Mouse (Mus musculus) hindbrain, embryonic 11.5 days (tissue): ENCODE measurements around the gene Agxt2. TPM values are rescaled to one million over a fixed set of nuclear protein-coding genes. Genes with fewer than 3 reads are reported as not detected.

Experiments
- ATAC-seq: fragments of 200-750 bp; cut with Nextera tagmentation; 2 replicates; pipeline ENCODE4 v1.8.0; 2017; ENCODE audit warnings: mild to moderate bottlenecking, moderate TSS enrichment, moderate library complexity; ENCODE audit not compliant: low FRiP score
- DNase-seq: peaks from one replicate; pipeline ENCODE4 v3.0.0-alpha.2; 2015; ENCODE audit warnings: low spot score
- H3K27ac ChIP-seq: fragments of 300-500 bp; sonication (generic); 2 replicates; pipeline ENCODE4 v1.5.1; 2014; ENCODE audit warnings: mild to moderate bottlenecking, low read depth, low read length
- H3K27me3 ChIP-seq: fragments of 300-500 bp; sonication (generic); 2 replicates; pipeline ENCODE4 v1.6.1; 2014; ENCODE audit warnings: mild to moderate bottlenecking, low read length, moderate library complexity, mixed read lengths; ENCODE audit not compliant: control insufficient read depth, insufficient read depth
- H3K36me3 ChIP-seq: fragments of 300-500 bp; sonication (generic); 2 replicates; pipeline ENCODE4 v1.6.1; 2014; ENCODE audit warnings: mild to moderate bottlenecking, low read length, moderate library complexity, mixed read lengths; ENCODE audit not compliant: control insufficient read depth, insufficient read depth
- H3K4me1 ChIP-seq: fragments of 300-500 bp; sonication (generic); replicated peaks from 2 replicates; pipeline ENCODE4 v1.6.1; 2014; ENCODE audit warnings: low read length, mixed read lengths; ENCODE audit not compliant: control insufficient read depth, insufficient read depth
- H3K4me2 ChIP-seq: fragments of 300-500 bp; sonication (generic); replicated peaks from 2 replicates; pipeline ENCODE4 v1.6.1; 2014; ENCODE audit warnings: mild to moderate bottlenecking, low read depth, low read length
- H3K4me3 ChIP-seq: fragments of 300-500 bp; sonication (generic); 2 replicates; pipeline ENCODE4 v1.5.1; 2014; ENCODE audit warnings: low read depth, low read length
- H3K9ac ChIP-seq: fragments of 300-500 bp; sonication (generic); 2 replicates; pipeline ENCODE4 v1.6.1; 2014; ENCODE audit warnings: low read depth, low read length
- H3K9me3 ChIP-seq: fragments of 300-500 bp; sonication (generic); 2 replicates; pipeline ENCODE4 v1.6.1; 2016; ENCODE audit warnings: low read length; ENCODE audit not compliant: control insufficient read depth
- WGBS: fragments of 180-500 bp; shearing (Covaris S2); extraction: QIAGEN DNeasy Blood & Tissue Kit; methylation state at CpG from one replicate; pipeline ENCODE4 v1.1.7; 2014; 5-methylcytosine and 5-hydroxymethylcytosine counted together
- polyA plus RNA-seq: library from polyadenylated mRNA; unstranded; fragments of >200 nt; fragmentation: Nextera tagmentation; extraction: Ambion mirVana; gene quantifications from 2 replicates; pipeline ENCODE4 v1.2.1, GENCODE M21; 2014

Agxt2 gene
- polyA plus RNA-seq, 1 experiment from 2014 or later = not detected

- no peaks in the 10 kb centered on the region for H3K4me1 ChIP-seq
- ATAC-seq (no peak), DNase-seq (no peak)
- no peak overlapping the region for H3K4me2 ChIP-seq
- no peak overlapping the region for H3K4me3 ChIP-seq
- H3K36me3 ChIP-seq = no peaks in the 10 kb centered on the region
- no peak overlapping the region for H3K9ac ChIP-seq
- WGBS = 94% methylated on average over 2 of the region's 2 CpGs
- H3K9me3 ChIP-seq = no peaks in the 10 kb centered on the region
- H3K27me3 ChIP-seq = no peaks in the 10 kb centered on the region
- H3K27ac ChIP-seq = no peak overlapping the region
Observed at GRCm38 (mm10) chr15:10366331-10366730, 8.0 kb downstream of the Agxt2 start.

DNA sequence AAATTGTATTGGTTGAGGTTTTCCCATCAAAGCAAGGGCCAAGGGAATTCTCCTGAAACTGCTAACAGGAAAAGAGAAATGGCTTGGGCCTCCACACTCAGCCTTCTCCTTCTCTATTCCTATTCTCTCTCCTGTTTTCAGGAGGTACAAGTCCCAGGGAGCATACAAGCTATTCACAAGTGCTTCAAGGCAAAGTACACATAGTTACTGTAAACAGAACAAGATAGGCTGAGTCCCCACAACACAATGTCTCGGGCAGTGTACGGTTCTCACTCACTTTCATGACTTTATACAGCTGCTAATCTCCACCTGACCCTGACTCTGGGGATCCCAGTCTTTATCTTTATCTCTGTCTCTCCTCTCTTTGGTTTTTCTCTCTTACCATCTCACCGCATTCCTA, 17.1 kb downstream of the Agxt2 start:
- Histone ChIP-seq H3K9ac (no peak overlapping the region), H3K27me3 (no peaks in the 10 kb centered on the region), H3K27ac (no peak overlapping the region), H3K4me3 (no peak overlapping the region), H3K9me3 (no peaks in the 10 kb centered on the region), H3K4me1 (no peaks in the 10 kb centered on the region), H3K36me3 (no peaks in the 10 kb centered on the region), H3K4me2 (no peak overlapping the region)
- DNase-seq (no peak), ATAC-seq (no peak)
- WGBS = 82% methylated on average over 3 of the region's 3 CpGs

- WGBS = 90% methylated on average over 4 of the region's 4 CpGs
- Histone ChIP-seq H3K36me3 (no peaks in the 10 kb centered on the region), H3K9ac (no peak overlapping the region), H3K27ac (no peak overlapping the region), H3K4me1 (no peaks in the 10 kb centered on the region), H3K27me3 (no peaks in the 10 kb centered on the region), H3K4me3 (no peak overlapping the region), H3K9me3 (no peaks in the 10 kb centered on the region), H3K4me2 (no peak overlapping the region)
- DNase-seq = no peak
- no peak for ATAC-seq
Observed at GRCm38 (mm10) chr15:10378338-10378959, 20.1 kb downstream of the Agxt2 start.

GRCm38 (mm10) chr15:10379757-10380458, 21.6 kb downstream of the Agxt2 start:
- DNase-seq (no peak), ATAC-seq (no peak)
- 93% methylated on average over 3 of the region's 3 CpGs for WGBS
- no peak overlapping the region for H3K4me2 ChIP-seq
- H3K27me3 ChIP-seq = no peaks in the 10 kb centered on the region
- H3K27ac ChIP-seq = no peak overlapping the region
- H3K9ac ChIP-seq = no peak overlapping the region
- no peaks in the 10 kb centered on the region for H3K9me3 ChIP-seq
- H3K4me3 ChIP-seq = no peak overlapping the region
- no peaks in the 10 kb centered on the region for H3K4me1 ChIP-seq
- no peaks in the 10 kb centered on the region for H3K36me3 ChIP-seq

GRCm38 (mm10) chr15:10387263-10387662, 28.9 kb downstream of the Agxt2 start:
- no peaks in the 10 kb centered on the region for H3K9me3 ChIP-seq
- no peak overlapping the region for H3K27ac ChIP-seq
- H3K4me2 ChIP-seq = no peak overlapping the region
- 87% methylated on average over 2 of the region's 2 CpGs for WGBS
- no peaks in the 10 kb centered on the region for H3K36me3 ChIP-seq
- no peaks in the 10 kb centered on the region for H3K4me1 ChIP-seq
- ATAC-seq (no peak), DNase-seq (no peak)
- no peaks in the 10 kb centered on the region for H3K27me3 ChIP-seq
- H3K9ac ChIP-seq = no peak overlapping the region
- H3K4me3 ChIP-seq = no peak overlapping the region

GRCm38 (mm10) chr15:10399795-10400194, 41.5 kb downstream of the Agxt2 start:
- no peaks in the 10 kb centered on the region for H3K27me3 ChIP-seq
- H3K36me3 ChIP-seq = no peaks in the 10 kb centered on the region
- H3K9me3 ChIP-seq = no peaks in the 10 kb centered on the region
- DNase-seq = no peak
- WGBS = 59% methylated on average over 2 of the region's 2 CpGs
- no peaks in the 10 kb centered on the region for H3K4me1 ChIP-seq
- no peak overlapping the region for H3K4me2 ChIP-seq
- no peak overlapping the region for H3K27ac ChIP-seq
- H3K9ac ChIP-seq = no peak overlapping the region
- no peak overlapping the region for H3K4me3 ChIP-seq
- no peak for ATAC-seq

- Histone ChIP-seq H3K36me3 (no peaks in the 10 kb centered on the region), H3K9me3 (no peaks in the 10 kb centered on the region), H3K9ac (no peak overlapping the region), H3K4me2 (no peak overlapping the region), H3K4me1 (no peaks in the 10 kb centered on the region), H3K27ac (no peak overlapping the region), H3K4me3 (no peak overlapping the region), H3K27me3 (no peaks in the 10 kb centered on the region)
- peak; percentile 35 for DNase-seq
- 55% methylated on average over 3 of the region's 3 CpGs for WGBS
- ATAC-seq = peak; percentile 67
Observed at GRCm38 (mm10) chr15:10400415-10400814, 42.1 kb downstream of the Agxt2 start.

GRCm38 (mm10) chr15:10409842-10410241, 51.5 kb downstream of the Agxt2 start:
- 95% methylated on average over 3 of the region's 3 CpGs for WGBS
- Histone ChIP-seq H3K36me3 (no peaks in the 10 kb centered on the region), H3K9me3 (no peaks in the 10 kb centered on the region), H3K27me3 (no peaks in the 10 kb centered on the region), H3K4me1 (no peaks in the 10 kb centered on the region), H3K4me2 (no peak overlapping the region), H3K9ac (no peak overlapping the region), H3K27ac (no peak overlapping the region), H3K4me3 (no peak overlapping the region)
- ATAC-seq (no peak), DNase-seq (no peak)

DNA sequence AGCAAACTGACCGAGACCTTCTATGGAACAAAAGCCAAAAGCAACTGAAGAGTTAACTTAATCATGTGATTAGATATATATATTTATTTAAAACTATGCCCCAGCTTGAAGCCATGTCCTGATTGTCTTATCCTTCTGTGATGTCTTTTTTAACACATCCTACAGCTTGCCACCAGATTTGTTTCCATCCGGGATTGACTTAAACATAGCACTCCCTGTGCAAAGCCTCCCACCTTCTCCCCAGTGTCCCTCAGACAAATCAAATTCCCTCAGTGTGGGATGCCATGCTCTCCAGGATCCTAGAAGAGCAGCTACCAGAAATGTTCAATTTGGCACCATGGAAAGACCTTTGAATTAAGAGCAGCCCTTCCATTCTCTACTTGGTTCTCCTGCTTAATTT, 52.5 kb downstream of the Agxt2 start:
- Histone ChIP-seq H3K9me3 (no peaks in the 10 kb centered on the region), H3K27me3 (no peaks in the 10 kb centered on the region), H3K36me3 (no peaks in the 10 kb centered on the region), H3K9ac (no peak overlapping the region), H3K4me2 (no peak overlapping the region), H3K4me1 (no peaks in the 10 kb centered on the region), H3K4me3 (no peak overlapping the region), H3K27ac (no peak overlapping the region)
- no peak for ATAC-seq
- DNase-seq = no peak
- 90% methylated on average over 2 of the region's 2 CpGs for WGBS
